Mouse (Mus musculus) ES-Bruce4 (cell line): ENCODE results near the gene Lifr. TPM values are rescaled to one million over a fixed set of nuclear protein-coding genes. Genes with fewer than 3 reads are reported as not detected.

Experiments used
- H3K27ac ChIP-seq: 2 replicates; pipeline ENCODE4 v1.5.1; 2012; ENCODE audit warnings: low read length, inconsistent platforms; ENCODE audit not compliant: insufficient read depth
- H3K27me3 ChIP-seq: 2 replicates; pipeline ENCODE4 v1.6.1; 2012; ENCODE audit warnings: mild to moderate bottlenecking, low read length, inconsistent platforms; ENCODE audit not compliant: control insufficient read depth, poor library complexity, insufficient read depth, severe bottlenecking
- H3K36me3 ChIP-seq: 2 replicates; pipeline ENCODE4 v1.6.1; 2012; ENCODE audit warnings: inconsistent platforms, mild to moderate bottlenecking, low read length, moderate library complexity; ENCODE audit not compliant: control insufficient read depth, poor library complexity, insufficient read depth, severe bottlenecking
- H3K4me1 ChIP-seq: one replicate; pipeline ENCODE4 v1.8.1; 2011; ENCODE audit warnings: low read length; ENCODE audit not compliant: control insufficient read depth, insufficient read depth
- H3K4me3 ChIP-seq: 2 replicates; pipeline ENCODE4 v1.5.1; 2011; ENCODE audit warnings: low read depth, mild to moderate bottlenecking, low read length
- H3K9ac ChIP-seq: 2 replicates; pipeline ENCODE4 v1.6.1; 2012; ENCODE audit warnings: low read depth, mild to moderate bottlenecking, inconsistent platforms; ENCODE audit not compliant: poor library complexity, severe bottlenecking
- H3K9me3 ChIP-seq: replicated peaks from 2 replicates; pipeline ENCODE4 v1.6.1; 2012; ENCODE audit warnings: mild to moderate bottlenecking, low read length, inconsistent platforms; ENCODE audit not compliant: control insufficient read depth, poor library complexity, insufficient read depth, severe bottlenecking
- CTCF ChIP-seq: IDR thresholded peaks from one replicate; pipeline ENCODE4 v1.8.1; 2011; ENCODE audit warnings: low read depth, low read length
- EP300 ChIP-seq: IDR thresholded peaks from 2 replicates; pipeline ENCODE4 v1.6.1; 2011; ENCODE audit warnings: low read depth, low read length; ENCODE audit not compliant: insufficient read depth
- POLR2A ChIP-seq: IDR thresholded peaks from one replicate; pipeline ENCODE4 v1.8.1; 2011; ENCODE audit warnings: low read length; ENCODE audit not compliant: insufficient read depth
- polyA plus RNA-seq: library from polyadenylated mRNA; stranded (reverse); fragments of >200 nt; gene quantifications from 2 replicates; pipeline ENCODE4 v1.2.4, GENCODE M21; 2011; ENCODE audit warnings: low read depth; ENCODE audit not compliant: missing spikeins, insufficient read depth, insufficient read length

Lifr gene
- polyA plus RNA-seq, 1 experiment: 33.8 TPM

- Histone ChIP-seq H3K27ac (no peak overlapping the region), H3K9me3 (no peaks in the 10 kb centered on the region), H3K27me3 (no peaks in the 10 kb centered on the region), H3K36me3 (no peaks in the 10 kb centered on the region), H3K9ac (no peak overlapping the region), H3K4me1 (peaks cover 3% of the 10 kb centered on the region), H3K4me3 (no peak overlapping the region)
- TF ChIP-seq EP300: no peak
- TF ChIP-seq CTCF: no peak
- no peak for TF ChIP-seq POLR2A
Observed at GRCm38 (mm10) chr15:7075185-7075584, 15.2 kb upstream of the Lifr start.

GRCm38 (mm10) chr15:7078356-7078755 lies 12.1 kb upstream of the Lifr start:
- no peaks in the 10 kb centered on the region for H3K27me3 ChIP-seq
- no peak overlapping the region for H3K4me3 ChIP-seq
- TF ChIP-seq CTCF: no peak
- TF ChIP-seq POLR2A: no peak
- TF ChIP-seq EP300: no peak
- H3K9ac ChIP-seq: no peak overlapping the region
- H3K9me3 ChIP-seq: no peaks in the 10 kb centered on the region
- peaks cover 3% of the 10 kb centered on the region for H3K4me1 ChIP-seq
- H3K36me3 ChIP-seq: no peaks in the 10 kb centered on the region
- no peak overlapping the region for H3K27ac ChIP-seq

- Histone ChIP-seq H3K9me3 (no peaks in the 10 kb centered on the region), H3K9ac (no peak overlapping the region), H3K4me3 (no peak overlapping the region), H3K27ac (no peak overlapping the region), H3K4me1 (peaks cover 5% of the 10 kb centered on the region), H3K27me3 (no peaks in the 10 kb centered on the region), H3K36me3 (no peaks in the 10 kb centered on the region)
- TF ChIP-seq POLR2A: no peak
- no peak for TF ChIP-seq CTCF
- TF ChIP-seq EP300: peak; percentile 46; the same call in 1 of the 2 replicates
Observed at GRCm38 (mm10) chr15:7079631-7080337, 10.6 kb upstream of the Lifr start.

- no peak for TF ChIP-seq EP300
- no peak for TF ChIP-seq POLR2A
- no peak for TF ChIP-seq CTCF
- H3K27ac ChIP-seq: 0 out of 2 replicates have a peak overlapping the region, but pooled peaks have one; percentile 51
- peaks cover 6% of the 10 kb centered on the region for H3K4me1 ChIP-seq
- no peaks in the 10 kb centered on the region for H3K9me3 ChIP-seq
- no peak overlapping the region for H3K9ac ChIP-seq
- no peaks in the 10 kb centered on the region for H3K36me3 ChIP-seq
- no peaks in the 10 kb centered on the region for H3K27me3 ChIP-seq
- no peak overlapping the region; the same call in 1 of the 2 replicates for H3K4me3 ChIP-seq
Observed at GRCm38 (mm10) chr15:7080916-7081626, 9.3 kb upstream of the Lifr start.

DNA sequence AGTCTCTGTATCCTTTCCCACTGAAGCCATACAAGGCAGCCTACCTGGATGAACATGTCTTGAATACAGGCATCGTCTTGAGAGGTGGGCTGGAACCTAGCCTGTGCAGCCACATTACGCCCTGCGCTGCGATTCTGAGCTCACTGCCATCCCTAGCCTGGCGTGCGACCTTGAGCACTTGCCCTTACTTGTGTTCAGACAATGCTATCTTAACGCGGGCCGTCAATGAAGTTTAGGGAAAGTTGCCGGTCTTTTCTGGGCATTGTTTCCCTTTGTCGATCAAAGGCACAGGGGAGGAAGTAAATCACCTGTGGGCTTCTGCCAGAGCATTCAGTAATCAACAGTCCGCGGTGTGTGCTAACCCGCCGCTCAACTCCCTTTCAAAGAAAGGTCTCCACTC lies 8.6 kb upstream of the Lifr start:
- H3K9me3 ChIP-seq: no peaks in the 10 kb centered on the region
- no peaks in the 10 kb centered on the region for H3K27me3 ChIP-seq
- peaks cover 6% of the 10 kb centered on the region for H3K4me1 ChIP-seq
- H3K9ac ChIP-seq: no peak overlapping the region
- no peak overlapping the region; the same call in 1 of the 2 replicates for H3K27ac ChIP-seq
- H3K36me3 ChIP-seq: no peaks in the 10 kb centered on the region
- H3K4me3 ChIP-seq: peak overlapping the region; percentile 3; the same call in 1 of the 2 replicates
- TF ChIP-seq EP300 (peak; percentile 85), POLR2A (no peak)

GRCm38 (mm10) chr15:7082901-7083300 lies 7.5 kb upstream of the Lifr start:
- Histone ChIP-seq H3K27me3 (no peaks in the 10 kb centered on the region), H3K9ac (no peak overlapping the region), H3K4me3 (no peak overlapping the region), H3K9me3 (no peaks in the 10 kb centered on the region), H3K36me3 (no peaks in the 10 kb centered on the region), H3K4me1 (peaks cover 6% of the 10 kb centered on the region), H3K27ac (no peak overlapping the region)
- TF ChIP-seq EP300 (no peak), POLR2A (no peak), CTCF (no peak)
